Mouse (Mus musculus): ENCODE measurements at regions not wholly inside any gene's neighbourhood (a gene's known extent, or its start where the extent isn't known, plus 50 kb on each side); places are given as distances from the start of the nearest gene placed in this dataset.

- TF ChIP-seq CTCF (IDR thresholded peaks at IDR 0.05; ENCODE audit: low read depth, low read length), result no peak
- no peak for TF ChIP-seq POLR2A (IDR thresholded peaks at IDR 0.05; ENCODE audit: insufficient read depth, low read length)
- no peak for TF ChIP-seq EP300 (IDR thresholded peaks at IDR 0.05; ENCODE audit: insufficient read depth, low read depth, low read length)
These were observed 78.4 kb upstream of the 1700025G04Rik start for GRCm38 (mm10) chr1:152168284-152168683.

Data from ES-Bruce4 (cell line).